Mouse (Mus musculus): ENCODE data around the gene 0610009B22Rik. TPM values are rescaled to one million over a fixed set of nuclear protein-coding genes. Genes with fewer than 3 reads are reported as not detected.
A peak's percentile ranks its signal among the peaks of the same experiment; 100 is the strongest.
"Not testable (repeated sequence)": the region's sequence is repeated elsewhere in the genome, so short reads cannot be mapped to it uniquely, and the experiment has no call there.

0610009B22Rik gene
- polyA plus RNA-seq, 1 experiment from 2014 or later = 80.2 TPM

GRCm38 (mm10) chr11:51681324-51681975 is 7.2 kb downstream of the 0610009B22Rik start:
- H3K4me1 ChIP-seq = peaks cover 8% of the 10 kb centered on the region; the same call in 1 of the 2 replicates
- peak overlapping the region; percentile 19; the same call in 1 of the 2 replicates for H3K4me3 ChIP-seq
- peak; percentile 94 for DNase-seq (ENCODE audit: low spot score)
- WGBS = 40% methylated on average over 13 of the region's 13 CpGs
- no peaks in the 10 kb centered on the region for H3K27me3 ChIP-seq (ENCODE audit: low read depth, poor library complexity, severe bottlenecking)
- peaks cover 19% of the 10 kb centered on the region for H3K36me3 ChIP-seq
- H3K9me3 ChIP-seq (replicated peaks) = no peaks in the 10 kb centered on the region
- H3K27ac ChIP-seq = 0 out of 2 replicates have a peak overlapping the region, but pooled peaks have one; percentile 14

GRCm38 (mm10) chr11:51679466-51679865 is 9.2 kb downstream of the 0610009B22Rik start:
- DNase-seq (ENCODE audit: low spot score) = no peak
- H3K9me3 ChIP-seq (replicated peaks) = no peaks in the 10 kb centered on the region
- no peak overlapping the region for H3K4me3 ChIP-seq
- H3K27me3 ChIP-seq (ENCODE audit: low read depth, poor library complexity, severe bottlenecking) = no peaks in the 10 kb centered on the region
- no peak overlapping the region for H3K27ac ChIP-seq
- H3K4me1 ChIP-seq = peaks cover 8% of the 10 kb centered on the region; the same call in 1 of the 2 replicates
- WGBS = 88% methylated on average over 3 of the region's 3 CpGs
- H3K36me3 ChIP-seq = peaks cover 5% of the 10 kb centered on the region

GRCm38 (mm10) chr11:51677737-51678418 is 10.8 kb downstream of the 0610009B22Rik start:
- Histone ChIP-seq H3K27ac (no peak overlapping the region), H3K4me1 (peaks cover 8% of the 10 kb centered on the region; the same call in 1 of the 2 replicates), H3K36me3 (no peaks in the 10 kb centered on the region), H3K27me3 (ENCODE audit: low read depth, poor library complexity, severe bottlenecking) (no peaks in the 10 kb centered on the region), H3K4me3 (no peak overlapping the region), H3K9me3 (replicated peaks) (no peaks in the 10 kb centered on the region)
- 66% methylated on average over 6 of the region's 6 CpGs for WGBS
- no peak for DNase-seq (ENCODE audit: low spot score)

GRCm38 (mm10) chr11:51675386-51675785 is 13.3 kb downstream of the 0610009B22Rik start:
- no peaks in the 10 kb centered on the region for H3K27me3 ChIP-seq (ENCODE audit: low read depth, poor library complexity, severe bottlenecking)
- peaks cover 4% of the 10 kb centered on the region; the same call in 1 of the 2 replicates for H3K4me1 ChIP-seq
- H3K9me3 ChIP-seq (replicated peaks) = no peaks in the 10 kb centered on the region
- no peak overlapping the region for H3K4me3 ChIP-seq
- no peaks in the 10 kb centered on the region for H3K36me3 ChIP-seq
- no peak for DNase-seq (ENCODE audit: low spot score)
- H3K27ac ChIP-seq = no peak overlapping the region
- 78% methylated on average over 5 of the region's 5 CpGs for WGBS

GRCm38 (mm10) chr11:51673291-51673690 is 15.4 kb downstream of the 0610009B22Rik start:
- no peak overlapping the region for H3K4me3 ChIP-seq
- H3K36me3 ChIP-seq = no peaks in the 10 kb centered on the region
- no peaks in the 10 kb centered on the region for H3K9me3 ChIP-seq (replicated peaks)
- no peaks in the 10 kb centered on the region for H3K27me3 ChIP-seq (ENCODE audit: low read depth, poor library complexity, severe bottlenecking)
- H3K4me1 ChIP-seq = peaks cover 4% of the 10 kb centered on the region; the same call in 1 of the 2 replicates
- no peak for DNase-seq (ENCODE audit: low spot score)
- no peak overlapping the region for H3K27ac ChIP-seq
- WGBS = 83% methylated on average over 9 of the region's 9 CpGs

GRCm38 (mm10) chr11:51671376-51671775 is 17.3 kb downstream of the 0610009B22Rik start:
- Histone ChIP-seq H3K36me3 (no peaks in the 10 kb centered on the region), H3K4me1 (no peaks in the 10 kb centered on the region), H3K4me3 (no peak overlapping the region), H3K27me3 (ENCODE audit: low read depth, poor library complexity, severe bottlenecking) (no peaks in the 10 kb centered on the region), H3K27ac (no peak overlapping the region), H3K9me3 (replicated peaks) (no peaks in the 10 kb centered on the region)
- DNase-seq (ENCODE audit: low spot score) = no peak
- WGBS = 77% methylated on average over 2 of the region's 2 CpGs

GRCm38 (mm10) chr11:51670846-51671245 is 17.8 kb downstream of the 0610009B22Rik start:
- WGBS = 96% methylated on average over 7 of the region's 7 CpGs
- Histone ChIP-seq H3K4me3 (no peak overlapping the region), H3K9me3 (replicated peaks) (no peaks in the 10 kb centered on the region), H3K27ac (no peak overlapping the region), H3K36me3 (no peaks in the 10 kb centered on the region), H3K4me1 (no peaks in the 10 kb centered on the region), H3K27me3 (ENCODE audit: low read depth, poor library complexity, severe bottlenecking) (no peaks in the 10 kb centered on the region)
- no peak for DNase-seq (ENCODE audit: low spot score)

- not testable (repeated sequence) for H3K27ac ChIP-seq; H3K27me3 ChIP-seq (ENCODE audit: low read depth, poor library complexity, severe bottlenecking); H3K36me3 ChIP-seq; H3K4me1 ChIP-seq; DNase-seq (ENCODE audit: low spot score); H3K9me3 ChIP-seq (replicated peaks); H3K4me3 ChIP-seq
- WGBS = 96% methylated on average over 7 of the region's 7 CpGs
Measured at GRCm38 (mm10) chr11:51664747-51665146, 23.9 kb downstream of the 0610009B22Rik start.

- H3K27me3 ChIP-seq (ENCODE audit: low read depth, poor library complexity, severe bottlenecking) = no peaks in the 10 kb centered on the region
- H3K9me3 ChIP-seq (replicated peaks) = no peaks in the 10 kb centered on the region
- H3K4me1 ChIP-seq = peaks cover 14% of the 10 kb centered on the region
- no peak overlapping the region for H3K27ac ChIP-seq
- no peaks in the 10 kb centered on the region for H3K36me3 ChIP-seq
- WGBS = 87% methylated on average over 7 of the region's 7 CpGs
- H3K4me3 ChIP-seq = no peak overlapping the region
- no peak for DNase-seq (ENCODE audit: low spot score)
Measured at GRCm38 (mm10) chr11:51662632-51663031, 26.0 kb downstream of the 0610009B22Rik start.

- H3K27me3 ChIP-seq (ENCODE audit: low read depth, poor library complexity, severe bottlenecking) = no peaks in the 10 kb centered on the region
- H3K36me3 ChIP-seq = peaks cover 3% of the 10 kb centered on the region; the same call in 1 of the 2 replicates
- peaks cover 18% of the 10 kb centered on the region for H3K4me1 ChIP-seq
- 88% methylated on average over 16 of the region's 16 CpGs for WGBS
- H3K27ac ChIP-seq = no peak overlapping the region
- no peaks in the 10 kb centered on the region for H3K9me3 ChIP-seq (replicated peaks)
- DNase-seq (ENCODE audit: low spot score) = no peak
- no peak overlapping the region for H3K4me3 ChIP-seq
Measured at GRCm38 (mm10) chr11:51661867-51662365, 26.8 kb downstream of the 0610009B22Rik start.

GRCm38 (mm10) chr11:51658705-51659104 is 30.0 kb downstream of the 0610009B22Rik start:
- DNase-seq (ENCODE audit: low spot score) = no peak
- 73% methylated on average over 6 of the region's 6 CpGs for WGBS
- no peaks in the 10 kb centered on the region for H3K27me3 ChIP-seq (ENCODE audit: low read depth, poor library complexity, severe bottlenecking)
- no peak overlapping the region for H3K4me3 ChIP-seq
- no peaks in the 10 kb centered on the region for H3K9me3 ChIP-seq (replicated peaks)
- H3K4me1 ChIP-seq = peaks cover 19% of the 10 kb centered on the region
- H3K27ac ChIP-seq = peak overlapping the region; percentile 17
- peaks cover 9% of the 10 kb centered on the region; the same call in 1 of the 2 replicates for H3K36me3 ChIP-seq

GRCm38 (mm10) chr11:51658291-51658690 is 30.4 kb downstream of the 0610009B22Rik start:
- peaks cover 9% of the 10 kb centered on the region; the same call in 1 of the 2 replicates for H3K36me3 ChIP-seq
- no peak overlapping the region for H3K4me3 ChIP-seq
- WGBS = 67% methylated on average over 7 of the region's 7 CpGs
- H3K9me3 ChIP-seq (replicated peaks) = no peaks in the 10 kb centered on the region
- no peaks in the 10 kb centered on the region for H3K27me3 ChIP-seq (ENCODE audit: low read depth, poor library complexity, severe bottlenecking)
- H3K27ac ChIP-seq = peak overlapping the region; percentile 17; the same call in 1 of the 2 replicates
- H3K4me1 ChIP-seq = peaks cover 19% of the 10 kb centered on the region
- DNase-seq (ENCODE audit: low spot score) = no peak

Data from limb, embryonic 10.5 days (tissue).